Mouse (Mus musculus) frontal cortex, postnatal 25 days (tissue): Measurements from ENCODE around the gene Dnajc19.
A peak's percentile ranks its signal among the peaks of the same experiment; 100 is the strongest.
"Not testable (repeated sequence)": the region's sequence is repeated elsewhere in the genome, so short reads cannot be mapped to it uniquely, and the experiment has no call there.

Experiments
- DNase-seq, 2 experiments: peaks; one replicate each; pipeline ENCODE4 v3.0.0; 2022; ENCODE audit warnings: low spot score in 2 of 2

The Dnajc19 gene

DNA sequence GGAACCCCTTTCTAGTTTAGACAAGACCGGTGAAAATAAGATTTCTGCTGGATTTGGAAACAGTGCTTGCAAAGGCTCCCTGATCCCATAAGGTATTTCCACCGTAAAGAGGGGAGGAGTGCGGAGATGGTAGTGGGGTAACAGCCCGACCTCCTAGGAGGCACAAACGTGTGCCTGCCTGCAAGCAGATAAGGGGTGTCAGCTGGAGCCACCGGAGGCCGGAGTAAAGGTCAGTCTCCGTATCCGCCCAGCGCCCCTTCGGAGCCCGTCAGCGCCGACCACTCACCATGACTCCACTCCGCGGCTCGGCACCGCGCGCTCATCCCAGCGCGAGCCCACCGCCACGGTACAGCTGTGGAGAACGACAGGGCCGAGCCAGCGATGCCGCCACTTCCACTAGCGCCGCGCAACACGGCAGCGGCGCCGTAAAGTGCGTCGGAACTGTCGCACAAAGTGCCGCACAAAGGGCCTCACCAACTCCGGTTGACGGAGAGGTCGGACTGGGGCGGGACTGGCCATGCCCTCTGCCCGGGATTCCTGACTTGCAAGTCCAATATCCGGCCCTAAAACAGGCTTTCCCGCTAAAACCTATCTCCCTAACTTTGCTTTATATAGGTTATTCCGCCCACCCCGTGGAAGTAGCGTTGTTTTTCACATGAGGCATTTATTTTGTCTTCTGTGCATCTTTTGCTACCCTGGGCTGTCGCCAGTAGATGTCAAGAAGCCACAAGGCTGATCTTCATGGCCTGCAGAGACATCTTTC lies at the start of gene Dnajc19:
Gene Dnajc19 (minus strand): TSS at position 422 of the 763 bp plus-strand sequence.
- DNase-seq = peak; percentile 94 to 99

DNA sequence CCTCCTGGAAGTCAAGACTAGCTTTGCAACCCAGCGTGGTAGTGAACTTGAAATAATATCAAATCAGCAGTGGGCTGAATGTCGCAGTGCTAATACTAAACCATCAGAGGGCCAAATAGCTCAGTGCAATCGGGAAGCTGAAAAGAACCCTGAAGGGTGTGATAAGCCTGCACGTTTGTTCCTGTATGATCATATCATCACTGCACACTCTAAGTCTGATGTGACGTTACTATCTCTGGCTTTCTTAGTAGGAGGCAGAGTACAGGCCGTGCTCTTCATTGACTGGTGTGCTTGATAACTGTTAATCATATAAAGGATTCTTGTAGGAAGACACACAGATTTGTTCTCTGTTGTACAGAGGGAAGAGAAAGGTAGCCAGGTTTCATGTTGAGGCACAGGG lies 48.8 kb upstream of the Dnajc19 start:
- no peak for DNase-seq

DNA sequence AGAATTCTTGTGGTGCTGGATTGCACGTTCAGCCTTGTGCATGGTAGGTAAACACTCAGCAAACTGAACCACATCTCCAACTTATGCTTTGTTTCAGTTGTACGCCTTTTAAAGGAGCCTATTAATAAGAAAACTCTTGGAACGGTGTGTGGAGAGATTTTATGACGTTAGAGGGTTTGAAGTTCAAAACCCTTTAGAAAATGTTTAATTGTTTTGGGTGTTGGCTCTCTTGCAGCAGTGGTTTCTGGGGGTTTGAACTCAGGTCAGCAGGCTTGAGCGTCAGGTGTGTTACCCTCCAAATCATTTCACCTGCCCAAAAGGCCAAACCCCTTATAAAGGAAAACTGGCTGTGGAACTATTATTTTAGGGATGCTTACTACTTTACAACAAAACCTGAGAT lies 40.2 kb upstream of the Dnajc19 start:
- DNase-seq = no peak

DNA sequence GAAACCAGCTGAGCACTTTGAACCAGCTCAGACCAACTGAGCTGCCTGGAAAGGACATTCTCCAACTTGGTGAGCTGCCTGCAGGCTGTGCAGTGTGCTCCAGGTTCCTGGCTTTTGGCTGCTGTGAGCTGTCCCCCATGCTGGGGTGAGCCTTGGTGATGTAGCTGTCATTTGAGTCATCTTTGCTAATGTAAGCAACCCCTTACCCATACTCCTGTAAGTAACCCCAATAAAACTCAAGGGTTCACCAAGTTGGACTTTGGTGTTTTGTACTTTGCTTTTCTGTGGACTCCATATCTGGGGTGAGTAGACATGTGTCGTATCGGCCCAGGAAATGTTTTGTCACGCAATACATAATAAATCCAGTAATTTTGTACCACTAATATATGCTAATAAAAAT lies 39.7 kb upstream of the Dnajc19 start:
- no peak for DNase-seq

DNA sequence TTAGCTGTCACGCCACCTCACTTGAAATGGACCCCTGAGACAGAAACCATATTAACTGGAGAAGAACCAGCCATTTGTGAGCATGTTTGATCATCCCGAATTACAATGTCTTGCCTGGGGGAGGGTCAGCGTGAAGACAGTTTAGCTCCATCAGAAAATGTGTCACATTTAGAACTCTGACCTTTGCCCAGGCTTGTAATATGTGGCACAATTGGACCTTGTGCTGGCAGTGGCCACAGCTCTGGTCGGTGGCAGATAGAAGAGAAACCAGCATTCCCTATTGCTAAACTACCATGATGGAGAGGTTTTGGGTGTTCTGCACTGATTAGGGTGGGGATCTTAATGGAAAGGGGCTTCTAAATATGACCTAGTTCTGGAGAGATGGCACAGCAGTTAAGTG lies 38.7 kb upstream of the Dnajc19 start:
- no peak for DNase-seq

DNA sequence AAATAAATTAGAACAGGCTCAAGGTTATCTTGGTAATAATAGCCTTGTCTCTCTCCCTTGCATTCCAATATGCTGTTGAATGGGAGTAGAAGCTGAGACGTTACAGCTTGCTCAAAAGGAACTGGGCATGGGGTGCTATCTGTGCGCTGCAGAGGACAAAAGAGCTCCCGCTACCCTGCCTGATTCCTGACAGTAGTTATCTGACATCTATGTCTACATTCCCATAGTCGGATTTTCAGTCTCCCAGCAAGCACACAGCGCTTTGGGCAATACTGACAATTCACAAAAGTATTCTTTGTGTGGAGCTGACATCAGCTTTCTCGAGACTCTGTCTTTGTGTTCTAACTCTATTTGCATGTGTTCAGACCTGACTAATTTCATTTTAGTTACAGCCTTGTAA lies 34.7 kb upstream of the Dnajc19 start:
- no peak for DNase-seq

DNA sequence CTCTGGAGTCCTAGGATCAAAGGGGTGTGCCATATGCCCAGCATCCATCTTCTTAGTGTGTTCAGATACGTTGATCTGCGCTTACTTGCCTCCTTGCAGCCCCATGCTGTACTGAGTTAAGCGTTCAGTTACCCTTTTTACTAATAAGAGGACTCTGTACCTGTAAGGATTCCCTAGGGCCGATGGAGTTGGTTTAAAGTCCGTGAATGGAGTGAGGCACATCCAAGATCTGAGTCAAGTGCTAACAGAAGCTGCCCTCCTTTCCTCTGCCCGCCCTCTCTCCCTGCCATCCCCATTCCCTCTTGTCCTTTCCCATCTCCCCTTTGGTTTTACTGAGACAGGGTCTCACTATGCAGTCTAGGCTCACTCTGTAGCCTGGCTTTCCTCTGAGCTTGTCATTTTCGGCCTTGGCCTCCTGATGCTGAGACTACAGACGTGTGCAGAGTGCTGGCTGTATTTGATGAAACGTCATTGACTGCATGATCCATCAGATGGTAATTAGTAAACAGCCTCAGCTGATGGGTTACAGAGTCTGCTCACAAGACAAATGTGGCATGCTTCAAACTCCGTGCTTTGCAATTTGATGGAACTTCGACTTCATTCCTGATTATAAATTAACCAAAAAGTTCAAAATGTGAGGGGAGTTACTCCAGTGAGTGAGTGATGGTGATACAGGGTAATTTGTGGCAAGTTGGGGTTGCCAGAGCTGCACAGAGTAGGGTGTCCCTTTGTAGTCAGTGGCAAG lies 31.0 kb upstream of the Dnajc19 start:
- no peak for DNase-seq

DNA sequence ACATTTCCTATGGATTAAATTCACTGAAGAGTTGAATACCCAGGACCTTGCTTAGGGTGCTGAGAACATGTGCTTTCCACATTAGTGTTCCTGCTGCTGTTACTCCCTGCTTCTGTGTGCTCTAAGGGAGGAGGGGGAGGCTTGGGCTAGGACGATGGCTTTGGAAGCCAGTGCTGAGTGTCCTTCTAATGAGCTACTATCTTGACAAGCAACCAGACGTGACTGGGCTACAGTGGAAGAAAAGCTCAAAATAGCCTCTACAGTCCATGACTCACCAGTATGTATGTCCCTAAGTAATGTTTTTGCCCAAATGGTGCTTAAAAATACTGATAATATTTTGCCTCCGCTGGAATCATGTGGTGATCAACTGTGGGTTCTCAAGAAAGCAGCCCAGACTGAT lies 26.5 kb upstream of the Dnajc19 start:
- no peak for DNase-seq

DNA sequence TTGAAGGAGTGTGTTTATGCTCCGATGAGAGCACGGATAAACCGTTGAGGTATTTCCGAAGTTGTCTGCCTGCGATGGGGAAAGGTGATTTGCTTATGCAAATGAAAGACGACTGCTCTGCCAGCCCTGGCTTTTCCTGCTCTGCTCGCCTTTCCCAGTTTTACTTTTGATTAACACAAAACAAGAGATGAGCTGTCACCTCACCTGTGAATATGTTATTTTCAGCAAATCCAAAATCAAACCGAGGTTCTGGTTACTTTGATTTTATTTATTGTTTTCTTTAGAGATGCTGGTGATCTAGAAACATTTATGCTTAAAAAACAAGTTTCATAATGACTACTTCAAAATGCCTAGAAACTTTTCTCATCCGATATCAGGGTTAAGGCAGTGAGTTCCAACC lies 25.3 kb upstream of the Dnajc19 start:
- DNase-seq = no peak

DNA sequence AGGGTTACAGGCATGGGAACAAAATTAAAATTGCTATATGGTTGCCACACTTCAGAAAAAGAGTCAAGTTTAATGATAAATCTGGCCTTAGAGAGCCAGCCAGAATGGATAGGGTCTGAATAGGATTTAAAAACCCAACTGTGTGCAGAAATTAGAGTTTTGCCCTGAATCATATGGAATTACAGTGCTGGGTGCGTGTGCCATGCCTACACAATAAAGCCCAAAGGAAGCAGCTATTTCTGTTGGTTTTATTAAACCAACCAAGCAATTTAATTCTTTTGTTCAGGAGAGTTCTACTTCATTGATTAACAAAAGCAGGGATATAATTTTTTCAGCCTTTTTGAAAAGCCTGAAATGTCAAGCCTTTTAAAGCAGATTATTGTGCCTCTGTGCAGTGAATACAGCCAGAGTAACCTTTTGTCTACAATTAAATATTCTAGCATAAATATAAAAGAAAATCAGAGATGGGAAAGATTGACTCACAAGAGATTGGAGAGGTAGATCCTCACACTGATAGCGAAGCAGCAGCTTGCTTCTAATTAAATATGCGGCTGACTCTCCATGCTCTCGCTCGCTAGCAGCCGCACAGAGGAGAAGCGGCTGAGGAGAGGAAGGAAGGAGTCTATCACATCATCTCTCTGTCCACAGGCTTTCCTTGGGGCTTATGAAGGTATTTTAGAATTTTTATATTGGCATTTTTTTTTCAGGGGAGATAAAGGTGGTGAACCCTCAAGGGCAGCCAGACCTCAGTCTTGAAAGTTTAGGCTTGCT lies 23.0 kb upstream of the Dnajc19 start:
- no peak for DNase-seq

DNA sequence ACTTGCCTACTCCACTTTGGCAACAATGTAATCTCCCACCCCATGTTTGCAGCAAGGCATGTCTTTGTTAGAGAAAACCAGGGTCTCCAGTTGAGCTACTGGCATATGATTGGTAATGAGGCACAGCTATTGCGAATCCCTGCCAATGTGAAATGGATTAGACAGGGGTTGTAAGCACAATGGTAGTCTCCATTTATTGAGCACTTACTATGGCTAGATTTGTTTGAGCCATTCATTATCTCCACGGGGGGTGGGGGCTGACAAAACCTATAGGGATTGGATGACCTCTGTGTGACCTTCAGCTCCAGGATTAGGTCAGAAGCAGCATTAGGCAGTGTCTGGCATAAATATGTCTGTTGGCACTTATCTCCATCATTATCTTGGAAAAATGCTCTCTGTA lies 21.8 kb upstream of the Dnajc19 start:
- DNase-seq = no peak

DNA sequence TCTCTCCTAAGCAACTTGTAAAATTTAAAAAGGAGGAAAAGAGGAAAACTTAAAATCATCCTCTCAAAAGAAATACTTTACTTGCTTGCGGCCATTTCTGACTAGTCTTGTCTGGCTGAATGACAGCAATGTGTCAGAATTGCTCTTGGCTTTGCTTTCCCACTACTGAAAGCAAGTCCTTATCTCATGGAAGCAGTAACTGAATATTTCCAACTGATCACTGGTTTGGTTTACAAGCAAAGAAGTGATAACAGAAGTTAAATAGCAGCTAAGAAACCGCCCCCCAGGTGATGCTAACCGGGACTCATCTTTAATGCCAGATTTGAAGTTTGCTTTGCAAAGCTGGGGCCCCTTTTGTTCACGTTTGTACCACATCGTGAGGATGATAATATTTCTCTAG lies 2.5 kb upstream of the Dnajc19 start:
- DNase-seq = no peak

DNA sequence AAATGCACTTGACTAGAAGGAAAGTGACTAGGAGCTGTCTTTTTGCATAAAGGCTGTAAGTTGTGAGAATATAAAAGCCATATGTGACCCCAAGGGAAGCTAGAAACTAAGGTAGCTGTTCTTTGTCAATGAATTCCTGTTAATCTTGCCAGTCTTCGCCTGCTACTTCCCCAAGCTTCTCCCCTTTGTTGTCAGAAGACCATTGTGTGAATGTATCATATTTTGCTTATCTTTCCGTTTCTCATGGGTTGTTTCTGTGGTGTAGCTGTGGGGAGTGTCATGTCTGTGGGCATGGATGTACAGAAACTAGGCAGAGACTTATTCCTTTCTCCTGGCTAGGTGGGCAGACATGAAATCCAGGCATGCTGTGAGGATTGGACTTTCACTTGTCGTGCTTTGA lies 808 bp upstream of the Dnajc19 start:
- no peak for DNase-seq

DNA sequence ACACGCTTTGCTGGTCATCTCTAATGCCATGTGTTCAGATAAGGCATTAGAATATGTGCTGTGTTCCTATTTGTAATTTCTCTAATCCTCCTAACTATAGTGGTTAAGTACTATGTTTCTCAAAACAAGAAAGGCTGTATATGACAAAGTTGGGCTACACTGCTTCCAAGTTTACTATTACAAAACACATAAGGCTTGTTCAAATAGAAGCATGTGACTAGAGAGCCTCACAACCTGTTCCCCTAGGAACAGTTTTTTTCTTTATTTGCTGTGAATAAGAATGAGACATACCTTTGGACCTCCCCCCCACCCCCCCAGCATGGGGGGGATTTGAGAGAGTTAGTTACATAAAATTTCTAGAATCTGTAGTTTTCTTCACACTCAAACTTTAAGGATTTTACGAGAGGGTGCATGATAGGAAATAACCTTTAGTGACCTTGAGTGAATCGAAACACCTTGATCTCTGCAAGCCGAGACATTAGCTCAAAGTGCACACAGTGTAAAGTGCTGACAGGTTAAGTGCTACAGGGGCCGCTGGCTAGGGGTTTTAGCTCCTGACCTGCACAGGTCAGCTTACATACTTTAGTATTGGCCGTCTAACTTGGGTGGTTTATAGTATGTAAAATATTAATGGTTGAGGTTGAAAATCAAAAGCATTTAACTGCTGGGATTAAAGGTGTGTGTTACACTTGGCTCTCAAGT lies 4.9 kb downstream of the Dnajc19 start:
- DNase-seq = no peak

DNA sequence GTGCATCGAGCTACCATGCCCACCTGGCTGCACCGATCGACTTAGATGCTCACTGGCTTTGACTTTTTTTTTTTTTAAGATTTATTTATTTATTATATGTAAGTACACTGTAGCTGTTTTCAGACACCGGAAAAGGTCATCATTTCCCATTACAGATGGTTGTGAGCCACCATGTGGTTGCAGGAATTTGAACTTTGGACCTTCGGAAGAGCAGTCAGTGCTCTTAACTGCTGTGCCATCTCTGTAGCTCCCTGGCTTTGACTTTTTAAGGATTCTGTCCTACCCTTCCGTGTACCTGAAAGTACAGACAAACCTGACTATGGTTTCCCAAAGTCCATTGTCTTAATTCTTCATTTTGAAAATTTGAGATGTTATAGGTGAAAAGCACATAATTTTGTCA lies 8.4 kb downstream of the Dnajc19 start:
- DNase-seq = no peak

DNA sequence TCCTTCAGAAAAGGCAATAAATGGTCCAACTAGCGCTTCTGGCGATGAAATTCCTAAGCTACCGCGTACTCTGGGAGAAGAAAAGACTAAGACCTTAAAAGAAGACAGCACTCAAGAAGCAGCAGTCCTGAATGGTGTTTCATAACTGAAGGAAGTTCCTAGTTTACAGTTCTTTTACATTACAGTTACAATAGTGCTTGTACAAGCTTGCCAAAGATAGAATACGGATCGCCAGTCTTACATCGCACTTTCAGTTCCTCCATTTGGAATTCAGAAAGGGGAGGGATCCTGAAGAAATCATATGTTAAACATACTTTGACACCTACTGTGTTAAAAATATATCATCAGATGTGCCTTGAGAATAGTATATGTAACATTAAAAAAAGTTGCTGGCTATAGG lies 12.2 kb downstream of the Dnajc19 start:
- not testable (repeated sequence) for DNase-seq

DNA sequence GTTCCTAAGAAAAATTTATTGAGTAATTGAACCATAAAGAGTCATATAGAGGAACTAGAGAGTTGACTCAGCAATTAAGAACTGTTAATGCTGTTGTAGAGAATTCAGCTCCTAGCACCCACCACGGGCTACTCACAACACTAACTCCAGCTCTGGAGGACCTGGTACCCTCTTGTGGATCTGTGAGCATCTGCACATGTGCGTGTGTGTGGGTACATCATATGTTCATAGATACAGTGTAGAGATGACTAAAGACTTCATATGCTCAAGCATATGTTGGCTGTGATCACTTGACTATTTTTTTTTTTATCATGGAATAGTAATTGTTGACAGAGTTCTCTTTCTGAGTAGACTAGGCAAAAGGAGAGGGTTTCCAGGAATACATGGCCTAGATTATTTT lies 18.8 kb downstream of the Dnajc19 start:
- no peak for DNase-seq

DNA sequence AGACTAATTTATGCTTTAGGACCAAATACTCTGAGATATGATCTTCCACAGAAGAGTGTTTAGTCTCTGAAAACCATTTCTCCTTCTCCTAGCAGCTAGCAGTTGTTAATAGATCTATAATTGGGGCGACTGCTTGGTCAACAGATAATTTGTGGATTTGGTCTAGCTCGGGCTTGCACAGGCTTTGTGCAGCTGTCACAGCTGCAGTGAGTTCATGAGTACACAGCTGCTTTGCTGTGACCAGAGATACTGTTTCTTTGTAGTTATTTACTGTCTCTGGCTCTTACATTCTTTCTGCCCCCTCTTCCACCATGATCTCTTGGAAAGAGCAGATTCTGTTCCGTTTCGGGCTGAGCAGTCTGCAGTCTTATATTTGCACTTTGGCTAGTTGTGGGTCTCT lies 39.1 kb downstream of the Dnajc19 start:
- DNase-seq = no peak

DNA sequence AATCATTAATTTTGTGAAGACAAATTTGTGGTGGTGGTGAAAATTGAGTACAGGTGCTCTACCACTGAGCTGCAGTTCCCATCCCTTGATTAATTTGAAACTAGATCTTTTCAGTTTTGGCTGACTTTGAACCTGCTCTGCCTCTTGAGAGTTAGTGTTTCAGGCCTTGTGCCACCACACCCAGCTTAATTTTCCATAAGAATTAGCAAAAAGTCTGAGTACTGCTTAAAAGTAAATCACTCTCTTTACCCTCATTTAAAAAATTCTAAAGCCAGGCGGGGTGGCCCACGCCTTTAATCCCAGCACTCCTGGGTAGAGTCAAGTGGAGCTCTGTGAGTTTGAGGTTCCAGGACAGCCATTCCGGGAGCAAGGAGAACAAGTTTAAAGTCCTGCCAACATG lies 45.4 kb downstream of the Dnajc19 start:
- no peak for DNase-seq

DNA sequence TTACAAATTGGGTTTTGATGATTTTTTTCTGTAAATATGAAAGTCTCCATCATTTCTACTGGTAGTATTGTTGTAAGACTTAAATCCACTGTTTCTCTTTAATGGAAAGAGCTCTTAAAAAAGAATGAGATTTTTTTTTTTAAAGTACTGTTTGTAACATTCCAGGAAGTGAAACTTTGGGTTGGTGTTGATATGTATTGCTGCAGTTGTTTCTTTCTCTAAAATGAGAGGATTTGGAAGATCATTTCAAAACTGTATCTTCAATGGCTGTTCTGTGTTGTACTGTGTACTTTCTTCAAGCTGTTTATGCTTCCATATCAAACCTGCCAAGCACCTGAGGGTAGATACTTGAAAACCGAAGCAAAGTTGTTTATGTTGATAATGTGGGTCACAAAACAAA lies 46.3 kb downstream of the Dnajc19 start:
- no peak for DNase-seq

DNA sequence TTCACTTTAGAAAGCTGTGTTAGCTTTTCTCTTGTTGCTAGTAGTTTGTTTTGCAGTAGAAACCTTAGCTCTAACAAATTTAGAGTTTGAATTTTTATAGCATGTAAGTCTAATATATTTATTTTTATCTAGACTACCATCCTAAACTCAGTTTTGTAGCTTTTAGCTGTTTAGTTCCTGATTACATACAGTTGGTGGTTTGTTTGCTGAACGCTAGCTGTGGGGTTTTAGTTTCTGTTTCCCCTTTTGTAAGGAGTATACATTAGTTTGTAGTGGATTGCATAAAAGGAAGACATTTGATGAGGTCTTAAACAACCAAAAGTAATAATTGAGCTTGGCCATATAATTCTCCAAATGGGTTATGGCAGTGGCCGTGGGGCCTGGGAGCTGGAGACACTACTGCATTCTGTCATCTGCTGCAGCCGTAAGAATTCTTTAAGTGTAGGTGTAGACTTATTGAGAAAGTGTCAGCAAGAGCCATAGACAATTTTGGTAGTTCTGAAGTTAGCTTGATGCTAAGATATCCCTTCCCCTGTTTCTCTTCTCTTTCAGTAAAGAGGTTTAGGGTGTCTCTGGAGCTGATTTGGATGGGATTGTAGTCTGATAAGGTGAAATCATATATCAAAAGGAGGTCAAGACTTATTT lies 47.3 kb downstream of the Dnajc19 start:
- no peak for DNase-seq

DNA sequence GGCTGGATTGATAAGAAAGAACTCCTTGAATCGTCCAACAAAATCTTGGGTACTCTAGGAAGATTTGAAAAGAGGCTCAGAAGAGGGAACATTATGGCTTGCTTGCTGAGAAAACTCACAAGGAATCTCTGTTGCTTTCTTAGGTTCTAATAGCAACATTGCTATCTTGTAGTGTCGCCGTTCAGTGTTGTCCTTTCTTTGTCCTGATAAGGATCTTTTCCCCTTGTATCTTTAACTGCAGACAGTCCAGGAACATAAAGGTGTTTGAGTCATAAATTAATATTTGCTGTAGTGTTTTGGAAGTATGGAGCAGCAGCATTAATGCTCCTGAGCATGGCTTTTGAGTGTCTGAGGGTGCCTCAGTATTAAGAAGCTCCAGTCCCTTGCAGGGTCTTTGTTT lies 50.5 kb downstream of the Dnajc19 start:
- DNase-seq = no peak
